Mouse (Mus musculus) liver, postnatal 0 days (tissue): ENCODE results near the gene Bcl2l11. TPM values are rescaled to one million over a fixed set of nuclear protein-coding genes. Genes with fewer than 3 reads are reported as not detected.

Experiments used
- ATAC-seq: fragments of 200-750 bp; cut with Nextera tagmentation; 2 replicates; pipeline ENCODE4 v1.8.0; 2017; ENCODE audit warnings: mild to moderate bottlenecking, moderate library complexity
- DNase-seq: peaks from one replicate; pipeline ENCODE4 v3.0.0-alpha.2; 2016
- H3K27ac ChIP-seq: fragments of 300-500 bp; sonication (generic); 2 replicates; pipeline ENCODE4 v1.5.1; 2014; ENCODE audit warnings: antibody characterized with exemption, moderate library complexity, mild to moderate bottlenecking, low read depth
- H3K27me3 ChIP-seq: fragments of 300-500 bp; sonication (generic); 2 replicates; pipeline ENCODE4 v1.6.1; 2014; ENCODE audit warnings: low read length, control low read depth, mixed read lengths; ENCODE audit not compliant: insufficient read depth
- H3K36me3 ChIP-seq: fragments of 300-500 bp; sonication (generic); replicated peaks from 2 replicates; pipeline ENCODE4 v1.6.1; 2014; ENCODE audit warnings: mild to moderate bottlenecking, control low read depth, low read length, moderate library complexity, mixed read lengths; ENCODE audit not compliant: insufficient read depth
- H3K4me1 ChIP-seq: fragments of 300-500 bp; sonication (generic); 2 replicates; pipeline ENCODE4 v1.6.1; 2014; ENCODE audit warnings: antibody characterized with exemption, mild to moderate bottlenecking, control low read depth; ENCODE audit not compliant: insufficient read depth
- H3K4me2 ChIP-seq: fragments of 300-500 bp; sonication (generic); 2 replicates; pipeline ENCODE4 v1.6.1; 2014; ENCODE audit warnings: low read depth, mild to moderate bottlenecking, low read length, moderate library complexity, mixed read lengths
- H3K4me3 ChIP-seq: fragments of 300-500 bp; sonication (generic); 2 replicates; pipeline ENCODE4 v1.5.1; 2014; ENCODE audit warnings: low read depth, low read length
- H3K9ac ChIP-seq: fragments of 300-500 bp; sonication (generic); replicated peaks from 2 replicates; pipeline ENCODE4 v1.6.1; 2014; ENCODE audit warnings: mild to moderate bottlenecking, moderate library complexity
- H3K9me3 ChIP-seq: fragments of 300-500 bp; sonication (generic); 2 replicates; pipeline ENCODE4 v1.6.1; 2016; ENCODE audit warnings: mild to moderate bottlenecking, control low read depth, low read length, mixed read lengths
- CTCF ChIP-seq: sonication (generic); IDR thresholded peaks from 2 replicates; pipeline ENCODE4 v1.5.1; 2016; ENCODE audit warnings: antibody characterized with exemption, low read depth
- EP300 ChIP-seq: IDR thresholded peaks from 2 replicates; pipeline ENCODE4 v1.6.1; 2016; ENCODE audit warnings: antibody characterized with exemption, low read depth, mild to moderate bottlenecking
- WGBS: fragments of 180-500 bp; shearing (Covaris S2); extraction: QIAGEN DNeasy Blood & Tissue Kit; methylation state at CpG from one replicate; pipeline ENCODE4 v1.1.7; 2014; ENCODE audit not compliant: insufficient replicate concordance; 5-methylcytosine and 5-hydroxymethylcytosine counted together
- polyA plus RNA-seq: library from polyadenylated mRNA; unstranded; fragments of >200 nt; fragmentation: Nextera tagmentation; extraction: Ambion mirVana; gene quantifications from 2 replicates; pipeline ENCODE4 v1.2.1, GENCODE M21; 2015

Bcl2l11 gene
- polyA plus RNA-seq, 1 experiment from 2014 or later = 6.5 TPM

DNA sequence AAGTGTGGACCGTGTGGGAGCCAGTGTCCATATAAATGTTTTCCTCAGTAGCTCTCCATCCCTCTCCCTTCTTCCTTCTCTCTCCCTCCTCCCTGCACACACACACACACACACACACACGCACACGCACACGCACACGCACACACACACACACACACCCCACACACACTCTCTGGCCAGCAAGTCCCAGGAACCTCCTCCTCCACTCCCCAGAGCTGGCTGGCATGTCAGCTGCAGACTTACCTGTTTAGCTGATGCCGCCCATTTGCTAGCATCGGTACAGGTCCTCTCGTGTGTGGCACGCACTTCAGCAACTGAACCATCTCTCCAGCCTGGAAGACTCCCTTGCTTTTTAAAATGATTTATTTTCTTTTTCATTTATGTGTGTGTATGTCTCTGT is 6.9 kb upstream of the Bcl2l11 start:
- H3K4me3 ChIP-seq = no peak overlapping the region
- ATAC-seq (no peak), DNase-seq (no peak)
- H3K4me2 ChIP-seq = no peak overlapping the region
- H3K36me3 ChIP-seq = no peaks in the 10 kb centered on the region
- no peaks in the 10 kb centered on the region for H3K9me3 ChIP-seq
- peaks cover 16% of the 10 kb centered on the region; the same call in 1 of the 2 replicates for H3K27me3 ChIP-seq
- 91% methylated on average over 9 of the region's 9 CpGs for WGBS
- H3K9ac ChIP-seq = no peak overlapping the region
- no peak for TF ChIP-seq EP300
- TF ChIP-seq CTCF = no peak
- H3K27ac ChIP-seq = no peak overlapping the region
- H3K4me1 ChIP-seq = peaks cover 16% of the 10 kb centered on the region

DNA sequence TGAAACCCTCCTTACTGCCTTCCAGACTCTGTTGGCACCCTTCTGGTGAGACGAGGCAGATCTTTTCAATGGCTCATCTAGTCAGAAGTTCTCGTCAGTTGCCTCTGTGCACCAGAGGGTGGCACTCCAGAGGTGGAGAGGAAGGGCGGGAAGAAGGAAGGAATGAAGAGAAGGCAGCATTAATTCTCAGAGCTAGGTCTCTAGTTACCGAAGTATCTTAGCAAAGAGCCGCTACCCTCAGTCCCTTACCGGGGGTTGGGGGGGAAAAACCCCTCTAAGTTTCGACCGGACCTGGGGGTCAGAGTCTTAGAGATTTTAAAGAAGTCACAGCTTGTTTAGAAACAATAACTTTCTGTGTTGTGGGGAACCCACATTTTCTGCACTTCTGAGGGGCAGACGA is 3.3 kb upstream of the Bcl2l11 start:
- DNase-seq = peak; percentile 62
- WGBS = under 1% methylated on average over 9 of the region's 9 CpGs

DNA sequence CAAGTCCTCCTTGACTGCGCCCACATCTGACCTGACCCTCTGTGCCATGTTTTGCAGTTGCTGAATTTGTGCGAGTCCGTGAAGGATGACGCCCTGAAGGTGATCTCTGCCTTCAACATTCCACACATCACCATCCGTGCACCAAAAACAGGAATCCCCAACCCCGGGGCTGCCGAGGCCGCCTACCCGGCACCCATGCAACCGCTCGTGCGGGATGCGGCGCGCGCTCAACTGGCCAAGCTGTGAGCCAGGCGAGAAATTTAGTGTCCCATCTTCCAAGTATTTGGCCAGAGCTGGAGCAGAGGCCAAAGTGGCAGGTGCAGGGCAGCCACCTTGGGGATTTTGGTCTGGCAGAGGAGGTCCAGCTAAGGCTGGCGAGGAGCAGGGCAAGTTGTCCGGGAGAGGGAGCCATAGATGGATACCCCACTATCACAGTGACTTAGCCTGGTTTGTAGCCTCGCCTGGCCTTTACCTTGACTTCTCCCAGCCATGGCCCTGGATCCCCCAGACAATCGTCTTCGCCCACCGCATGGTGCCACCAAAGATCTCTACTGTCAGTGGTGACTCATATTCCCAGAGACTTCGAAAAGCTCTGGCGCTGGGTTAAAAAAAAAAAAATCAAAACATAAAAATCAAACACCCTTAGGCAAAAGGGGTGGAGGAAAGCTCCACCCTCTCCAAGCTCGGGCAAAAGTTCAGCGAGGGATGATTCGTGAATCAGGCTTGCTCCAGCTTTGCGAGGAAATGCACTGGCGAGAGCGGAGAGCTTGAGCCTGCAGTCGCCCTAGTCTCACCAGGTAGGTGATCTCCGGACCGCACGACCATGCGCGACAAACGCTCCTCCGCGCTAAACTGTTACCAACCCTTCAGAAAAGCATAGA is 2.7 kb upstream of the Bcl2l11 start:
- no peak for TF ChIP-seq EP300
- peak; percentile 46; the same call in 1 of the 2 replicates for TF ChIP-seq CTCF
- peaks cover 27% of the 10 kb centered on the region for H3K27me3 ChIP-seq
- no peak overlapping the region for H3K27ac ChIP-seq
- DNase-seq = no peak
- H3K4me2 ChIP-seq = peak overlapping the region; percentile 98
- H3K9me3 ChIP-seq = no peaks in the 10 kb centered on the region
- 0 out of 2 replicates have a peak overlapping the region, but pooled peaks have one; percentile 1 for H3K9ac ChIP-seq
- H3K36me3 ChIP-seq = no peaks in the 10 kb centered on the region
- no peak for ATAC-seq
- WGBS = 4% methylated on average over 40 of the region's 40 CpGs
- peaks cover 31% of the 10 kb centered on the region for H3K4me1 ChIP-seq
- H3K4me3 ChIP-seq = peak overlapping the region; percentile 79

More for the DNA sequence above, 3.3 kb upstream of the Bcl2l11 start:
- no peak for ATAC-seq
- peaks cover 29% of the 10 kb centered on the region for H3K4me1 ChIP-seq
- H3K27me3 ChIP-seq = peaks cover 27% of the 10 kb centered on the region
- peak overlapping the region; percentile 98 for H3K4me2 ChIP-seq
- no peaks in the 10 kb centered on the region for H3K9me3 ChIP-seq
- H3K4me3 ChIP-seq = peak overlapping the region; percentile 79
- H3K27ac ChIP-seq = no peak overlapping the region
- H3K36me3 ChIP-seq = no peaks in the 10 kb centered on the region
- TF ChIP-seq CTCF (peak; percentile 88), EP300 (no peak)
- H3K9ac ChIP-seq = no peak overlapping the region

DNA sequence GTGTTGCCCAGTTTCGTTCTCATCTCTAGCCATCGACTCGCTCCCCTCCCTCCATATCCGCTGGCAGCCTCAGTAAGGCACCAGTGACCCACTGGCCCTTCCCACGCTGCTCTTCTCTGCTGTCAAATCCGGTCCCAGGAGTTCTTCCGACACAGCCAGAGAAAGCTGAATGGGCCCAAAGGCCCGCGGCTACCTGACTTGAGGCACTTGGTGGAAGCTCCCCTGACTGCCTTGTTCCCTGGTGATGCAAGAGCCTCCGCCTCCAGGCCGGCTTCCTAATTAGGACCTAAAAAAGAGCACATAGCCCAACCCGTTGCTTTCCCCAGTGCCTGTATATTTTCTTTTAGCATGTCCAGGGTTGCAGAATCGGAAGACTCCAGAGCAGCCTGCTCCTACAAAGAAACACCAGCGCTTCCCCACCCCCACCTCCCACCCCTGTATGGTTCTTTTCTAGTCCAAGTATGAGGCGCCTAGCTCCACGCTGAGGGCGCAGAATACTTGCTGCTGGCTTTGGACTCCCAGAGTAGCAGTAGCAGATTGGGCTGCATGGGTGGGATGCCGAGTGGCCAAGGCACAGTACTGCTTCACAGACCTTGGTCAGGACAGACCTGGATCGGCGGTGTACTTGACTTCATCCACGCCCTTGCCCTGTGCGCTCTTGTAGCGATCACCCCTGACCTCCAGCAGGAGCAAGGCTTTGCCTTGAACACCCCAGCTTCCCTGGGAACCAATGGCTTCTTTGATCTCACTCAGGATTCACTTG is 1.7 kb upstream of the Bcl2l11 start:
- H3K4me3 ChIP-seq = peak overlapping the region; percentile 79
- DNase-seq = peak; percentile 31
- peak overlapping the region; percentile 98 for H3K4me2 ChIP-seq
- peaks cover 35% of the 10 kb centered on the region for H3K4me1 ChIP-seq
- WGBS = 6% methylated on average over 23 of the region's 23 CpGs
- 0 out of 2 replicates have a peak overlapping the region, but pooled peaks have one; percentile 1 for H3K9ac ChIP-seq
- no peak overlapping the region for H3K27ac ChIP-seq
- peaks cover 5% of the 10 kb centered on the region for H3K36me3 ChIP-seq
- H3K27me3 ChIP-seq = peaks cover 27% of the 10 kb centered on the region
- ATAC-seq = no peak
- no peak for TF ChIP-seq EP300
- TF ChIP-seq CTCF = no peak
- H3K9me3 ChIP-seq = no peaks in the 10 kb centered on the region

DNA sequence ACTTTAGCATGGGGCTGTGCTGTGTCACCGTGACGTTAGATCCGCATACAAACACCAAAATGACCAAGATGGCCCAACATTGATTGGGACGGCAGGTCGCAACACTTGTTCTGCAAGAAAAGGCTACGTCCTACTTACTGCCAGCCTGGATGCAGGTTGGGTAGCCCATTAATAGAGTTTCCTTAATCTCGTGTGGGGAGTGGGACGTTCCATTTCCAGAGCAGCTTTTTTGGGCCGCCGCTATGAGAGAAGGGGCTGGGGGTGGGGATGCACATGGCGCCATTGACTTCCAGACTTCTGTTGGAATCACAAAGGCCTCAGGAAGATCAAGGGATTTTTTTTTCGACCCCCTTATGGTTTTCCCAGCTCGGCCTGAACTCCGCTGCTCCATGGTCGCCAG is 1.1 kb upstream of the Bcl2l11 start:
- Histone ChIP-seq H3K4me1 (peaks cover 35% of the 10 kb centered on the region), H3K36me3 (peaks cover 7% of the 10 kb centered on the region), H3K27ac (no peak overlapping the region), H3K27me3 (peaks cover 27% of the 10 kb centered on the region), H3K4me2 (peak overlapping the region; percentile 98), H3K4me3 (peak overlapping the region; percentile 79), H3K9ac (no peak overlapping the region), H3K9me3 (no peaks in the 10 kb centered on the region)
- TF ChIP-seq EP300 = no peak
- no peak for TF ChIP-seq CTCF
- DNase-seq (no peak), ATAC-seq (no peak)
- 8% methylated on average over 15 of the region's 15 CpGs for WGBS

DNA sequence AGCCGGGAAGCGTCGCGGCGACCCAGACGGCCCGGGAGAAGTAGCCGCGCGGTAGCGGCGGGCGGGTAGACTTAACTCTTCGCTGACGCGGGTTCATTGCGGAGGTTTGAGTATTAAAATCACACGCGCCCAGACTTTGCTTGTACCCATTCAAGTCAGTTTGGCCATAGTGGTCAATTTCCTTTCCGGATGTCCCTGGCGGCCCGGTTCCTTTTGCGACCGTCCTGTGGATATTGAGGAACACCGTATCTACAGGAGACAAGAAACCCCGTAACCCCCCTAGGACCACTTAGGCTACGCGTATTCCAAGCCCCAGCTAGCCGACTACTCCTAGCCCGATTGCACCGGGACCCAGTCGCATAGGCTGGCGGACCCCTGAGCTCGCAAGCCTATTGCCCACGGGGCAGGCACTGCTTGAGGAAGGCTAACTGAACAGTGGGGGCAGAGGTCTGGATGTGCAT is 783 bp downstream of the Bcl2l11 start:
- H3K4me3 ChIP-seq = peak overlapping the region; percentile 79
- H3K4me1 ChIP-seq = peaks cover 35% of the 10 kb centered on the region
- no peak for DNase-seq
- no peaks in the 10 kb centered on the region for H3K9me3 ChIP-seq
- TF ChIP-seq EP300 = no peak
- no peak for TF ChIP-seq CTCF
- peaks cover 17% of the 10 kb centered on the region for H3K36me3 ChIP-seq
- 5% methylated on average over 35 of the region's 35 CpGs for WGBS
- H3K27me3 ChIP-seq = peaks cover 27% of the 10 kb centered on the region
- peak overlapping the region; percentile 75 for H3K9ac ChIP-seq
- H3K27ac ChIP-seq = peak overlapping the region; percentile 88
- peak; percentile 0; the same call in 1 of the 2 replicates for ATAC-seq
- H3K4me2 ChIP-seq = peak overlapping the region; percentile 98
